Mouse (Mus musculus) liver, embryonic 15.5 days (tissue): ENCODE results near the gene Prpsap2. TPM values are rescaled to one million over a fixed set of nuclear protein-coding genes. Genes with fewer than 3 reads are reported as not detected.
A peak's percentile ranks its signal among the peaks of the same experiment; 100 is the strongest.

ENCODE experiments used
- ATAC-seq: fragments of 200-750 bp; cut with Nextera tagmentation; 2 replicates; pipeline ENCODE4 v1.8.0; 2017; ENCODE audit warnings: moderate number of reproducible peaks, mild to moderate bottlenecking, moderate library complexity; ENCODE audit not compliant: insufficient read depth
- H3K27ac ChIP-seq: fragments of 300-500 bp; sonication (generic); replicated peaks from 2 replicates; pipeline ENCODE4 v1.5.1; 2015; ENCODE audit warnings: mild to moderate bottlenecking, inconsistent platforms
- H3K27me3 ChIP-seq: fragments of 300-500 bp; sonication (generic); 2 replicates; pipeline ENCODE4 v1.6.1; 2015; ENCODE audit warnings: mild to moderate bottlenecking, inconsistent platforms
- H3K36me3 ChIP-seq: fragments of 300-500 bp; sonication (generic); replicated peaks from 2 replicates; pipeline ENCODE4 v1.6.1; 2015; ENCODE audit warnings: moderate library complexity, mild to moderate bottlenecking, inconsistent platforms
- H3K4me1 ChIP-seq: fragments of 300-500 bp; sonication (generic); replicated peaks from 2 replicates; pipeline ENCODE4 v1.6.1; 2015; ENCODE audit warnings: inconsistent platforms
- H3K4me2 ChIP-seq: fragments of 300-500 bp; sonication (generic); 2 replicates; pipeline ENCODE4 v1.6.1; 2015; ENCODE audit warnings: moderate library complexity, mild to moderate bottlenecking, inconsistent platforms
- H3K4me3 ChIP-seq: fragments of 300-500 bp; sonication (generic); replicated peaks from 2 replicates; pipeline ENCODE4 v1.5.1; 2015; ENCODE audit warnings: mild to moderate bottlenecking, inconsistent platforms
- H3K9ac ChIP-seq: fragments of 300-500 bp; sonication (generic); 2 replicates; pipeline ENCODE4 v1.6.1; 2015; ENCODE audit warnings: moderate library complexity, mild to moderate bottlenecking, inconsistent platforms
- H3K9me3 ChIP-seq: fragments of 300-500 bp; sonication (generic); replicated peaks from 2 replicates; pipeline ENCODE4 v1.6.1; 2016; ENCODE audit warnings: inconsistent platforms
- WGBS: fragments of 180-500 bp; shearing (Covaris S2); methylation state at CpG from one replicate; pipeline ENCODE4 v1.1.7; 2015; ENCODE audit warnings: mixed read lengths; ENCODE audit not compliant: insufficient replicate concordance; 5-methylcytosine and 5-hydroxymethylcytosine counted together
- polyA plus RNA-seq: library from polyadenylated mRNA; unstranded; fragments of >200 nt; fragmentation: Nextera tagmentation; extraction: Ambion mirVana; gene quantifications from 2 replicates; pipeline ENCODE4 v1.2.1, GENCODE M21; 2015

Prpsap2 gene
- polyA plus RNA-seq, 1 experiment from 2014 or later: 6.3 TPM

GRCm38 (mm10) chr11:61692996-61693395, 68.9 kb downstream of the Prpsap2 start:
- peaks cover 44% of the 10 kb centered on the region for H3K36me3 ChIP-seq
- 83% methylated on average over 5 of the region's 5 CpGs for WGBS
- no peak for ATAC-seq
- H3K4me1 ChIP-seq: peaks cover 20% of the 10 kb centered on the region
- H3K9me3 ChIP-seq: no peaks in the 10 kb centered on the region
- H3K4me3 ChIP-seq: no peak overlapping the region
- H3K4me2 ChIP-seq: no peak overlapping the region
- H3K27ac ChIP-seq: no peak overlapping the region
- no peak overlapping the region for H3K9ac ChIP-seq
- no peaks in the 10 kb centered on the region for H3K27me3 ChIP-seq

DNA sequence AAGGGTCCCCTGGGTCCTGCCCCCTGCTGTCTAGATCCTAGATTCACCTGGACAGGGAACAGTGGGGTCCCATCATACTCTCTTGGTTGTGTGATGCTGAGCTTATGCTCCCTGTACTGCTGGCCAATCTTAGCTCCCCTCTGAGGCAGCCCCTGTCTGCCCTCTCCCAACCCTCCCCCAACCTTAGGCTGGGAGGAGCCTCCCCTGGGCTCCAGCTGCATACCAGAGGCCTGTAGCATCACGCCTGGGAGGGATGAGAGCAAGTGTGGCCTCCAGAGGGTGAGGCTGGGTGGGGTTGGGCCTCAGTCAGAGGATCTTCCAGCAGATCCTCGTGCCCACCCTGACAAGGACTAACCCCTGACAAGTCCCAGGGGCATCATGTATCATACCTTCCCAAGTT, 74.3 kb downstream of the Prpsap2 start:
- Histone ChIP-seq H3K4me2 (peak overlapping the region; percentile 94), H3K4me1 (peaks cover 68% of the 10 kb centered on the region), H3K27me3 (peaks cover 29% of the 10 kb centered on the region), H3K9ac (peak overlapping the region; percentile 32), H3K9me3 (no peaks in the 10 kb centered on the region), H3K27ac (peak overlapping the region; percentile 84; the same call in 1 of the 2 replicates), H3K36me3 (peaks cover 12% of the 10 kb centered on the region), H3K4me3 (peak overlapping the region; percentile 69)
- ATAC-seq: no peak
- WGBS: 28% methylated on average over 2 of the region's 2 CpGs

DNA sequence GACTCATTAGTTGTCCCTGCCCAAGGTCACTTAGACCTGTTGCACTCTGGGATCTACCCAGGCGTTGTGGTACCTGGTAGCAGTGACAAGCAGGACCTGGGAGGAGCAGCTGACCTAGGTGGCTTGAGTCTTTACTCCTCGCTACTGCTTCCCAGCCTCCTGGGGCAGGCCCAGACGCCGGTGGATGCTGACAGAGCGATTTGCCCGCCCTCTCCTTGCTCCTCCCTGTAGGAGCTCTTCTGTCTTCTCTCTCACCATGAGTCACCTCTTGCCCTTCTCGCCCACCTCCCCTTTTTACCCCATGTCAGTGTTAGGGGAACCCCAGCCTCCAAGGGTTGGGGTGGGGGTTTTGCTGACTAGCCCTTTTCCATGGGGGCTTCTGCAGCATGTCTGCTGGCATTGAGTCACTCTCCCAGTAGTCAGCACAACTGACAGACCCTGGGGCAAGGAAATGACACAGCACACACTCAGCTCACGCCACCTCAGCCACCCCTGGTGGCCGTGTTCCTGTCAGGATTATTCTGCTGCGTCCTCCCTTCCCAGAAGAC, 74.9 kb downstream of the Prpsap2 start:
- Histone ChIP-seq H3K9ac (peak overlapping the region; percentile 75), H3K4me1 (peaks cover 68% of the 10 kb centered on the region)

GRCm38 (mm10) chr11:61686141-61686540, 75.7 kb downstream of the Prpsap2 start:
- H3K9me3 ChIP-seq: no peaks in the 10 kb centered on the region
- 0 out of 2 replicates have a peak, but pooled peaks cover 6% of the 10 kb centered on the region for H3K36me3 ChIP-seq
- peak; percentile 76 for ATAC-seq
- H3K27me3 ChIP-seq: peaks cover 33% of the 10 kb centered on the region
- H3K27ac ChIP-seq: peak overlapping the region; percentile 84
- H3K4me2 ChIP-seq: peak overlapping the region; percentile 94
- WGBS: 12% methylated on average over 2 of the region's 2 CpGs
- peak overlapping the region; percentile 69 for H3K4me3 ChIP-seq
- H3K4me1 ChIP-seq: peaks cover 68% of the 10 kb centered on the region
- H3K9ac ChIP-seq: peak overlapping the region; percentile 75

More for the DNA sequence above, 74.9 kb downstream of the Prpsap2 start:
- H3K27me3 ChIP-seq: peaks cover 33% of the 10 kb centered on the region
- H3K4me2 ChIP-seq: peak overlapping the region; percentile 94
- peak overlapping the region; percentile 69 for H3K4me3 ChIP-seq
- no peaks in the 10 kb centered on the region for H3K9me3 ChIP-seq
- ATAC-seq: no peak
- WGBS: 42% methylated on average over 10 of the region's 10 CpGs
- peaks cover 6% of the 10 kb centered on the region; the same call in 1 of the 2 replicates for H3K36me3 ChIP-seq
- peak overlapping the region; percentile 84 for H3K27ac ChIP-seq

DNA sequence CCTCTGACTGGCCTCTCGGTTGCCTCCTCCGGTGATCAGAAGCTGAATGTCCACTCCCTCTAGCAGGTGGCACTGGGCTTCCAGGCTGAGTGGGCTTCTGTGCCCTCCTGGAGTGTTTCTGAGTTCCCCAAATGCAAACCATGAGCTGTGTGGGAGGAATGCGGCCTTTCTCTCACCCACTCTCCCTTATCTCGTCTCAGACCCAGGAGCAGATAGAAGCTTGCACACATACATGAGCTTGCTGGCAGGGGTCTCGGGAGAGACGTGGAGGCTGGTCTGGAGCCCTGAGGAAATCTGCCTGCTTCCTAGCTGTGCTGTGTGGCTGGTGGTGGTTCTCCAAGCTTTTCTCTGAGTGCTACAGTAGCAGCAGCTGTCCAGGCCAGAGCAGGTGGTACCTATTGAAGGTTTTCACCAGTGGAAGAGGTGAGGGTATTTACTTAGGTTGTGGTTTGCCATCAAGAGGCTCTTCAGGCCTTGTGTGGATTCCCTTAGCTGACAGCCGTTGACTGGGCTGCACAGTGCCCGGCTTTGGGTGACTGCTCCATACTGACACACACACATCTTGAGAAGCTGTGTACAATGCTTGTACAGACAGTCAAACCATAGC, 76.7 kb downstream of the Prpsap2 start:
- Histone ChIP-seq H3K9me3 (no peaks in the 10 kb centered on the region), H3K27me3 (peaks cover 33% of the 10 kb centered on the region), H3K4me3 (peak overlapping the region; percentile 69), H3K9ac (peak overlapping the region; percentile 75), H3K27ac (peak overlapping the region; percentile 84), H3K4me2 (peak overlapping the region; percentile 94), H3K36me3 (0 out of 2 replicates have a peak, but pooled peaks cover 6% of the 10 kb centered on the region), H3K4me1 (peaks cover 68% of the 10 kb centered on the region)
- 29% methylated on average over 8 of the region's 8 CpGs for WGBS
- no peak for ATAC-seq

GRCm38 (mm10) chr11:61683907-61684731, 77.8 kb downstream of the Prpsap2 start, which contains the start of gene Fam83g:
TSS of gene Fam83g (plus strand) at chr11:61684091.
- Histone ChIP-seq H3K9ac (peak within 1 kb of the TSS; percentile 75), H3K4me3 (peak within 1 kb of the TSS; percentile 69)
- 2% methylated on average over 76 of the region's 76 CpGs for WGBS

More at GRCm38 (mm10) chr11:61683907-61684731, 77.8 kb downstream of the Prpsap2 start, which contains the start of gene Fam83g:
- Histone ChIP-seq H3K4me2 (peak within 1 kb of the TSS; percentile 94), H3K27ac (peak within 1 kb of the TSS; percentile 84), H3K36me3 (0 out of 2 replicates have a peak, but pooled peaks cover 6% of the 10 kb centered on the region), H3K27me3 (peaks cover 40% of the 10 kb centered on the region), H3K4me1 (peaks cover 60% of the 10 kb centered on the region), H3K9me3 (no peaks in the 10 kb centered on the region)
- ATAC-seq: peak; percentile 79

Other genes starting within 250 kb of the Prpsap2 start
- gene Epn2, start 182.4 kb downstream of the Prpsap2 start, polyA plus RNA-seq: 2.0 TPM in 2 replicates
- 4.3 and 5.6 TPM in 2 replicates for gene Grap, start 108.8 kb downstream of the Prpsap2 start, polyA plus RNA-seq
- gene Fam83g, start 78.0 kb downstream of the Prpsap2 start, polyA plus RNA-seq: 6.6 and 9.0 TPM in 2 replicates
- gene Slc5a10, start 41.3 kb downstream of the Prpsap2 start, polyA plus RNA-seq: not detected in 2 replicates
- 2.6 and 2.9 TPM in 2 replicates for gene Ulk2, start 93.0 kb upstream of the Prpsap2 start, polyA plus RNA-seq
- gene Akap10, start 168.2 kb upstream of the Prpsap2 start, polyA plus RNA-seq: 7.9 and 8.0 TPM in 2 replicates
- gene Specc1, start 194.7 kb upstream of the Prpsap2 start, polyA plus RNA-seq: 54.4 and 57.0 TPM in 2 replicates